Mouse (Mus musculus): Measurements from ENCODE around the gene Ugt1a1.

Ugt1a1 gene

DNA sequence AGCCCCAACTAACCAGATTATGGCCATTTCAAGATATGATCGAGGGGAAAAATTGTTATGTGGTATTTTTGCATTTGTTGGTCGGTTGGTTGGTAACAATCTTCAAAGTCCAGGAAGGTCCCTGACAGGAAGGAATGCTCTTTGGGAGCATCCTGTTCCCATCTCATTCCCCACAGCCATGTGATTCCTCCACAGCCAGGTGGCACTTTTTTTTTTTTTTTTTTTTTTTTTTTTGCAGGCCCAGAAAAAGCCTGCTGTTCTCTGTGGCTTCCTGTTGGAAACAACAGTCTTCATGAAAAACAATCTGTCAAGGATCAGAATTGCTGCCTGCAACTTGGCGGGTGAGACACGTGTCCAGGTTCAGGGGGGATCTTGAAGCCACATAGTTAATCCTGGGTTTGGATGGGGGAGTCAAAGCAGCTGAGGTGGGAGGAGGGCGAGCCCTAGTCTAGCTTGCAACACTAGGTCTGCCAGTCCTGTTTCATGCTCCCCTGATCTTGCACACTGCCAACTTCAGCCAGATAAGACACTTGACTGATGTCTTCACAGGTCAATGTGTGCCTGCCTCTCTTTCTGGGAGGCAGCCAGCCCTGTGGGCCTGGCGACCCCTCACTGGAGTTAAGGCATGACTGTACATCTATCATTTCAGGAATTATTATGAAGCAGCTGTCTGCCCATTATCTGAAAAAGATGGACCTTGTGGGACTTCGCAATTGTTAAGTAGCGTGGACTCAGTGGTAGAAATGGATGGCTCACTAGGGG lies 47.3 kb downstream of the Ugt1a1 start:
- no peak for DNase-seq (ENCODE audit: low spot score)

- no peak for DNase-seq (ENCODE audit: low spot score)
Measured at GRCm38 (mm10) chr1:88259643-88260024, 47.9 kb downstream of the Ugt1a1 start.

GRCm38 (mm10) chr1:88260114-88260513 lies 48.4 kb downstream of the Ugt1a1 start:
- DNase-seq (ENCODE audit: low spot score): peak; percentile 92

DNA sequence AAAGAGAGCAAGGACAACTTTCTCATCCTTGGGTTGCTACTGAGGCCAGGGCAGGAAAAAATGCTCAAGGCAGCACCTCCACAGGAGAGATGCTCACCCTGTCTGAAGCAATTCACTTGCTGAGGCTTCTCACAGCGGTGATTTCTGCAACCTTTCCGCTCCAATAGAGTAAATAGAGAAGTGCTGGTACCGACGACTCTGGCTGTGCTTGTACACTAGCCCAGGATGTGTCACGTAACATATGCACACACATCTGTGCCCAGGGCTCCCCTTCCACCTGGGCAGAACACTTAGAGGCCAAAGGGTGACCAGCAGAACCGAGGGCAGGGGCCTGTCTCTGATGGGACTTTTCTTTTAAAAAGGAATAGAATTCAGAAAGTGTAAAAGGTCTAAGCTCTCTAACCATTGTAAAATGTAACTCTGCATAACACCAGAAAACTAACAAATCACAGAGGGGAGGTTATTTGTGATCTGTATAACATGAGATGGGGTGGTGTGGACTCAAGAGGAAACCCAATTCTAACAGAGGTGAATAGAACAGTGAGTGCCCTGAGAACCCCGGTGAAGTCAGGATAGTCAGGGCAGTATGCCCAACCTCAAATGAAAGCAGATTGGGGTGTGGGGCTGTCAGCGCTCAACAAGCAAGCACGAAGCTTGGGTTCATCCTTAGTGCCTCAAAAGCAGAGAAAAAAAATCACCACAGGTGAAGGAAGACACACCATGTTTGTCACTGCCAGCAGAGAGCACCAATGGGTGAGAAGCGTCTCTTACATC lies 49.0 kb downstream of the Ugt1a1 start:
- no peak for DNase-seq (ENCODE audit: low spot score)

- no peak for DNase-seq (ENCODE audit: low spot score)
Measured at GRCm38 (mm10) chr1:88261706-88262105, 49.9 kb downstream of the Ugt1a1 start.

DNA sequence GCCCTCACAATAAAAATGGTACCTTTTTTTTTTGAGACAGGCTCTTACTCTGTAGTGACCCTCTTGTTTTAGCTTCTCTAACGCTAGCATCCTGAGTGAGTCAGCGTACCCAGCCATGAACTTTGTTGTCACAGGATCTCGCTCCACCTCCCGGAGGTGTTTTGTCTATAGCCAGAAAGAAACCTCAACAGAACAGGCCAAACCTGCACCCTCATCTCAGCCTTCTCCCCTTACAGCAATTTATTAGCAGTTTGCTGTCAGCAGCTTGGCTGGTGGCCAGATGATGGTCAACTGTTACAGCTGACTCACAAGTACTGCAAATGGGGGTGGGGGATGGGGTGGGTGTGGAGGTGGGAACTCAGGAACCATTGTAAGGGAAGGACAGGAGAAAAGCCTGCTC lies 50.5 kb downstream of the Ugt1a1 start:
- peak; percentile 86 for DNase-seq (ENCODE audit: low spot score)

GRCm38 (mm10) chr1:88262961-88263360 lies 51.2 kb downstream of the Ugt1a1 start:
- no peak for DNase-seq (ENCODE audit: low spot score)

- DNase-seq (ENCODE audit: low spot score): no peak
Measured at GRCm38 (mm10) chr1:88263778-88264177, 52.0 kb downstream of the Ugt1a1 start.

DNA sequence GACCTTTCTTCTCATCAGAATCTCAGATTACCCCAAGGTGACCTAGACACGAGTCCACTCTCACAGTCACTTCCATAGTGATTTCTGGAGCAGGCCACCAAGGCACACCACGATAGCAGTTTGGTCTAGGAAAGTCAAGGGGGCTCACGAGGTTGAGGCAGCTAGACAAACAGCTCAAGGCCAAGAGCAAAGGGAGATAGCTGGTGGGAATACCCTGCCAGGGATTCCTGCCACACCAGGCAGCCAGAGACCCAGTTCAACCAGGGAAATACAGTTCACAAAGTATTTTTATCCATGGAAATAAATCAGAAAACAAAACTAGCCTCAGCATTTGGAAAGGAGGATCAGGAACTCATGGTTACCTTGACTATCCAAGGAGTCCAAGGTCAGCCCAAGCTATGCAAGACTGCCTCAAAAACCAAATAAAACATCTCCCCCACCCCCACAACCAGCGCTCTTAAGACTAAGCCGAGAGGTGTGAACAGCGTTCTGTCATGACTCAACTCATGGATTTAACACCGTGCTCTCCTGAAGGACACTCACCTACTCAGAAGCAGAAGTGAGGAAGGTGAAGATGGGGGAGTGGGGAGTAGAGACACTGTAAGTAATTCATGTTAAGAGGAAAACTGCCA lies 52.6 kb downstream of the Ugt1a1 start:
- DNase-seq (ENCODE audit: low spot score): no peak

DNA sequence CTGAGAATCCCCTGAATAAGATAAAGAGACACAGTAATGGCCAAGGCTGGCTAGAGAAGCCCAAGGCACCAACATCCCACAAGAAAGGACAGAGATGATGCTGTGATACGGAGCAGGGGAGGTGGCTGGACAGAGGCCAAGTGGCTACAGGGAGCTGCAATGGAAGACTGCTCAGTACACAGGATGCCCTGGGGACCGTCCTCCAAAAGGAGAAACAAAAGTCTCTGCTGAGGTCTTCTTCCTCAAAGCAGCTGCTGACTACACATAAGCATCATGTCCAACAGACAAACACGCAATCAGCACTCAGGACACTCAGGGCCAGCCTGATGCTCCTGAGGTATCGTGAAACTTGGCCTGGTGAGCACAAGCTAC lies 53.1 kb downstream of the Ugt1a1 start:
- no peak for DNase-seq (ENCODE audit: low spot score)

GRCm38 (mm10) chr1:88266123-88266522 lies 54.4 kb downstream of the Ugt1a1 start:
- no peak for DNase-seq (ENCODE audit: low spot score)

- no peak for DNase-seq (ENCODE audit: low spot score)
Measured at GRCm38 (mm10) chr1:88267489-88267888, 55.7 kb downstream of the Ugt1a1 start.

GRCm38 (mm10) chr1:88268070-88268469 lies 56.3 kb downstream of the Ugt1a1 start:
- no peak for DNase-seq (ENCODE audit: low spot score)

Data from yolk sac, embryonic 10.5 days (tissue).